Mouse (Mus musculus) hindbrain, embryonic 14.5 days (tissue): ENCODE data around the gene Ksr1. TPM values are rescaled to one million over a fixed set of nuclear protein-coding genes. Genes with fewer than 3 reads are reported as not detected.

Experiments
- ATAC-seq: fragments of 200-750 bp; cut with Nextera tagmentation; 2 replicates; pipeline ENCODE4 v1.8.0; 2017; ENCODE audit warnings: moderate number of reproducible peaks, mild to moderate bottlenecking, moderate TSS enrichment, moderate library complexity; ENCODE audit not compliant: low FRiP score
- DNase-seq: peaks from one replicate; pipeline ENCODE4 v3.0.0-alpha.2; 2015; ENCODE audit warnings: low spot score
- H3K27ac ChIP-seq: fragments of 300-500 bp; sonication (generic); 2 replicates; pipeline ENCODE4 v1.5.1; 2014; ENCODE audit warnings: mild to moderate bottlenecking, moderate library complexity
- H3K27me3 ChIP-seq: fragments of 300-500 bp; sonication (generic); 2 replicates; pipeline ENCODE4 v1.6.1; 2014; ENCODE audit warnings: mild to moderate bottlenecking, low read length, mixed read lengths; ENCODE audit not compliant: control insufficient read depth, insufficient read depth
- H3K36me3 ChIP-seq: fragments of 300-500 bp; sonication (generic); replicated peaks from 2 replicates; pipeline ENCODE4 v1.6.1; 2014; ENCODE audit not compliant: control insufficient read depth, insufficient read depth
- H3K4me1 ChIP-seq: fragments of 300-500 bp; sonication (generic); replicated peaks from 2 replicates; pipeline ENCODE4 v1.6.1; 2014; ENCODE audit warnings: antibody characterized with exemption, low read length, mixed read lengths; ENCODE audit not compliant: control insufficient read depth, insufficient read depth
- H3K4me2 ChIP-seq: fragments of 300-500 bp; sonication (generic); replicated peaks from 2 replicates; pipeline ENCODE4 v1.6.1; 2014; ENCODE audit warnings: mild to moderate bottlenecking, moderate library complexity
- H3K4me3 ChIP-seq: fragments of 300-500 bp; sonication (generic); replicated peaks from 2 replicates; pipeline ENCODE4 v1.5.1; 2014; ENCODE audit warnings: mild to moderate bottlenecking, low read length
- H3K9ac ChIP-seq: fragments of 300-500 bp; sonication (generic); 2 replicates; pipeline ENCODE4 v1.6.1; 2014
- H3K9me3 ChIP-seq: fragments of 300-500 bp; sonication (generic); 2 replicates; pipeline ENCODE4 v1.6.1; 2016; ENCODE audit warnings: low read length; ENCODE audit not compliant: control insufficient read depth
- WGBS: fragments of 180-500 bp; shearing (Covaris S2); extraction: QIAGEN DNeasy Blood & Tissue Kit; methylation state at CpG from one replicate; pipeline ENCODE4 v1.1.7; 2014; 5-methylcytosine and 5-hydroxymethylcytosine counted together
- polyA plus RNA-seq: library from polyadenylated mRNA; unstranded; fragments of >200 nt; fragmentation: Nextera tagmentation; extraction: Ambion mirVana; gene quantifications from 2 replicates; pipeline ENCODE4 v1.2.1, GENCODE M21; 2014

The Ksr1 gene
- polyA plus RNA-seq, 1 experiment from 2014 or later: 7.7 TPM

DNA sequence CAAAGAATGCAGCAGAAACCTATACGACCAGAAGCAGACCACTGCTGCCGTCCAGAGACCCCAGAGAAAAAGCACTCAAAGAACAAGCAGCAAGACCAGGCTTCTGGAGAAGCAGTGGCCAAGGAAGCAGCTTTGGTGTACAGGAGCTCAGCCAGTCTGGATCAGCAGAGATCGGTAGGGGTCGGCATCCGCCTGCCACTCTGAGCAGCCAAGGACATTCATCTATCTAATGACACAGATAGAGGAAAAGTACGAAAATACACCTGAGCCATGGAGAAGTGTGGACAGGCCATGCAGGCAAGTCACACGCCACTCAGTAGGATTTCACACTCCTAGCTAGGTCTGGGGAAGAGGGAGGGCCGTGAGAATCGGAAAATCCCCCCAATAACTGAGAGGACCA is 12.2 kb downstream of the Ksr1 start:
- Histone ChIP-seq H3K27ac (no peak overlapping the region), H3K9ac (no peak overlapping the region), H3K9me3 (no peaks in the 10 kb centered on the region), H3K4me2 (no peak overlapping the region), H3K36me3 (no peaks in the 10 kb centered on the region), H3K4me1 (0 out of 2 replicates have a peak, but pooled peaks cover 4% of the 10 kb centered on the region), H3K27me3 (no peaks in the 10 kb centered on the region), H3K4me3 (no peak overlapping the region)
- no peak for ATAC-seq
- WGBS: 87% methylated on average over 9 of the region's 9 CpGs
- no peak for DNase-seq

DNA sequence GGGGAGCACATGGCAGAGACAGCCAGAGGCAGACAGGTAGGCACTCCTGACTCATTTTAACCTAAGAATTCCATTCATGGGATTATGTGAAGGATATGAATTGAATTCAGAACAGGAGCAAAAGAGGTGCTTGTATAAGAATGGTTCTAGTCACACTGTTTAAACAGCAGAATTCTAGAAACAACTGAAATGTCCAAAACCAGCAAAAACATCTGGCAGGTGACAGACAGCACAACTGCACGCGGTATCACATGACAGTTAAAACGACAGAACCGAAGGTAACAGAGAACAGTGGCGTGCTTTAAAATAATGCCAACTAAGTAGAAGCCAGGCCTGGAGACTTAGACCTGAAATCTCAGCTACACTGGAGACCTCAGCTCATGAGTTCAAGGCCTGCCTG is 13.2 kb downstream of the Ksr1 start:
- DNase-seq (no peak), ATAC-seq (no peak)
- Histone ChIP-seq H3K4me2 (no peak overlapping the region), H3K9me3 (no peaks in the 10 kb centered on the region), H3K4me1 (0 out of 2 replicates have a peak, but pooled peaks cover 4% of the 10 kb centered on the region), H3K27ac (no peak overlapping the region), H3K9ac (no peak overlapping the region), H3K36me3 (no peaks in the 10 kb centered on the region), H3K27me3 (no peaks in the 10 kb centered on the region), H3K4me3 (no peak overlapping the region)
- WGBS: 92% methylated on average over 5 of the region's 5 CpGs

DNA sequence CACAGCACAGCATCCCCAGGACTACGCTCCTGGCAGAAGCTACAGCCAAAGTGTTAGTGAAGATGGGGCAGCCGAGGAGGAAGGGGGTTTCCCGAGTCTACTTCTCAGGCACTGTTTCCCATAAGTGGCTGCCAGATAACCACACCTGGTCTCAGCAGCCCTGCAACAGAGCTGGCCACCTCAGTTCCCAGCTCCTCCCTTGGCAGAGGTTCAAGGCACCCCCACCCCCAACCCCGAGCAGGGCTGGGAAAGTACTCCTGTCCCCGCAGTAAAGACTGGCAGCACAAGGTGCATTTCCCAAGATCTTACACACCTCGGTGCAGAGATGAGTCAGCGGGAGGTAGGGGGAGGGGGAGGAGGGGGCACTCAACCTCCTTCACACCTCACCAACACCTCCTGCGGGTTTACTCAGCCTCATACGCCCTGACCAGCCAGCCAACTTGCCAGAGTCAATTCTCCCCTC is 14.2 kb downstream of the Ksr1 start:
- H3K4me1 ChIP-seq: 0 out of 2 replicates have a peak, but pooled peaks cover 4% of the 10 kb centered on the region
- 82% methylated on average over 9 of the region's 9 CpGs for WGBS
- H3K27ac ChIP-seq: no peak overlapping the region; the same call in 1 of the 2 replicates
- no peak overlapping the region for H3K4me3 ChIP-seq
- no peaks in the 10 kb centered on the region for H3K27me3 ChIP-seq
- H3K36me3 ChIP-seq: no peaks in the 10 kb centered on the region
- no peak for DNase-seq
- H3K9ac ChIP-seq: no peak overlapping the region
- no peaks in the 10 kb centered on the region for H3K9me3 ChIP-seq
- no peak overlapping the region for H3K4me2 ChIP-seq
- ATAC-seq: no peak

DNA sequence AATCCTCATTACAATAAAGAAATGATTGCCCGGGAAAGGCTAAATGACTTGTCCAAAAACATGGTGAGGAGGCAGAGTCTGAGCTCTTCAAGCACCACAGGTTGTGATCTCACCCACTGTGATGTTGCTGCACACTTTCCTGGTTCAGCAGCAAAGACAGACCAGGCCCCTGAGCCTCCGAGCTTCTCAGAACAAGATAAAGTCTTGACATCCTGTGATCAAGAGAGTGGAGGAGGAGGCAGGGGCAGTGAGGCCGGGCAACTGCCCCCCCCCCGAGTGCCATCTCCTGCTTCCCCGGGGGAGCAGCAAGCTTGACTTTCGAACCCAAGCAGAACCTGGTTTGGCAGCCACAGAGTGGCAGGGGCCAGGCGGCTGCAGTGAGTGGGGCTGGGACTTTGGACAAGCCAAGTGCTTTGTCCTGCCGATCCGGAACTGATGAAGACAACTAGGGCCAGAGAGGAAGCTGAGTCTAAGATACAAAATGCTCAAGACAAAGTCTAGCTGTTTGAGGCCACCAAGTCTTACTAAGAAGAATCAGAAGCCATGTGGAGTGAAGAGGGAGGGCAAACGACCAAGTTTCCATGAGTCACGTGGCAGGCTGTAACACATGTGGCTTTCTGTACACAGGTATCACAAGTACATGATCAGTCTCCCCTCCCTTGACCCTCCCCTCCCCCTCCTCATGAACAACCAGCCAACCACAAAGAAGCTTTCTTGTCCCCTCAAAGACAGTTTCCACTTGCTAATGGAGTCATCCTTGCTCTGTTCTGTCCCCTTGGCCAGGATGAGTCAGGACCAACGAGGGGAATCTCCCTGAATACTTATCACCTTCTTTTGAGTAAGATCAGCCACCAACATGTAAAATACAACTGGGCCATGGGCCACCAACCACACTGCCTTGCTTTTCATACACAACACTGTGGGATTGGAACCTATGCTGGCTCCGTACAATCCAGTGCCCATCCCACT is 16.5 kb downstream of the Ksr1 start:
- Histone ChIP-seq H3K4me1 (no peaks in the 10 kb centered on the region), H3K4me2 (no peak overlapping the region), H3K4me3 (no peak overlapping the region), H3K27me3 (no peaks in the 10 kb centered on the region), H3K36me3 (no peaks in the 10 kb centered on the region), H3K9ac (no peak overlapping the region), H3K27ac (no peak overlapping the region), H3K9me3 (no peaks in the 10 kb centered on the region)
- 75% methylated on average over 13 of the region's 13 CpGs for WGBS
- ATAC-seq: no peak
- no peak for DNase-seq

DNA sequence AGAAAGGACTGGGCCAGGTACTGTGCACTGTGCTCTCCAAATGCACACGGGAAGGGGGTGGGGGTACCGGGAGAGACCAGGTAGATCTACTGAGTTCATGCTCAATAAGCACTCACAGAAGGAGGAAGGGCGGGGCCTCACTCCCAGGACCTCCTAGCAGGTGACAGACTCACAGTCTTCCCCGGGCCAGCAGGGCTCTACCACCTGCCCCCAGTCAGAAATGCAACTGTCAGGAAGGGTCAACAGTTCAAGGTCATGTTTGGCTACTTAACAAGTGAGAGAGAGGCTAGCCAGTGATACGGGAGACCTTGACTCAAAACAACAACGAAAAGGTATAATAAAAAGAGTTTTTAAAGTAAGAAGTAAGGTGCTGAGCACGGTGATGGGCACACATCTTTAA is 18.0 kb downstream of the Ksr1 start:
- no peaks in the 10 kb centered on the region for H3K4me1 ChIP-seq
- no peaks in the 10 kb centered on the region for H3K9me3 ChIP-seq
- H3K9ac ChIP-seq: no peak overlapping the region
- 94% methylated on average over 7 of the region's 7 CpGs for WGBS
- ATAC-seq (no peak), DNase-seq (no peak)
- H3K4me3 ChIP-seq: no peak overlapping the region
- H3K36me3 ChIP-seq: no peaks in the 10 kb centered on the region
- H3K27me3 ChIP-seq: no peaks in the 10 kb centered on the region
- H3K4me2 ChIP-seq: no peak overlapping the region
- no peak overlapping the region for H3K27ac ChIP-seq

DNA sequence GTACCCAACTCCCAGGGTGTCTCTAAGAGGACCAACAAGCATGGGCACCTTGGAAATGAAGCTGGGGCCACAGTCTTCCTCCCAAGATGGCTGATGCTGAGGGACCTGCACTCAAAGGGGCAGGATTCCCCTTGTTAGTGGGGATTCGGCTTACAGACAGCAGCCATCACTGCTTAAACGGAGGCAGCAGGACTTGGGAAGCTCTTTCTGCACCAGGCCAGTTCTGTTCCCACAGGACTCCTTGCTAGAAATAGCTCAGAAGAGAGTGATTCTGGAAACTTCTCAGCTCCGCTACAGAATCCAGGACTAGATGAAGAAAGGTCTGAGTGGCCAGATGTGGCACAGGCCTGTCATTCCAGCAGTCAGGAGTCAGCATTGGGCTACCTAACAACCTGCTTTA is 19.2 kb downstream of the Ksr1 start:
- no peak for ATAC-seq
- no peaks in the 10 kb centered on the region for H3K27me3 ChIP-seq
- H3K9ac ChIP-seq: no peak overlapping the region

DNA sequence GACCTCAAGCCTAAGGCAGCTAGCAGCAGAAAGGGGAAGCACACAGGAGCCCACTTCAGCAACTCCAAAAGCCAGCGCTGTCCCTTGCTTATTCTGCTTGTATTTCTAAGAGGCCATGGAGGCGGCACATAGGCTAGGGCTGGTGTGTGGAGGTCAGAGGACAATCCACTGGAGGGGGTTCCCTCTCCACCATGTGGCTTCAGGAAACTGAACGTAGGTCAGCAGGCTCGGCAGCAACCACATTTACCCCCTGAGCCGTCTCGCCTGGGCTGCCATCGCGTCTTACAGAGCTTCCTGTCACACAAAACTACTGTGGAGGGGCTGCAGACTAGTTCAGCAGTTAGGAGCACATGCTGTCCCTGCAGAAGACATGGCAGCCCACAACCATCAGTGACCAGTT is 20.4 kb downstream of the Ksr1 start:
- Histone ChIP-seq H3K9ac (no peak overlapping the region), H3K36me3 (no peaks in the 10 kb centered on the region), H3K27me3 (no peaks in the 10 kb centered on the region), H3K4me1 (no peaks in the 10 kb centered on the region), H3K4me2 (no peak overlapping the region), H3K9me3 (no peaks in the 10 kb centered on the region), H3K27ac (no peak overlapping the region), H3K4me3 (no peak overlapping the region)
- DNase-seq (no peak), ATAC-seq (no peak)
- 88% methylated on average over 8 of the region's 8 CpGs for WGBS

More for the DNA sequence above, 19.2 kb downstream of the Ksr1 start:
- Histone ChIP-seq H3K4me1 (no peaks in the 10 kb centered on the region), H3K9me3 (no peaks in the 10 kb centered on the region), H3K4me3 (no peak overlapping the region), H3K36me3 (no peaks in the 10 kb centered on the region), H3K27ac (no peak overlapping the region), H3K4me2 (no peak overlapping the region)
- no peak for DNase-seq
- 93% methylated on average over 3 of the region's 3 CpGs for WGBS

DNA sequence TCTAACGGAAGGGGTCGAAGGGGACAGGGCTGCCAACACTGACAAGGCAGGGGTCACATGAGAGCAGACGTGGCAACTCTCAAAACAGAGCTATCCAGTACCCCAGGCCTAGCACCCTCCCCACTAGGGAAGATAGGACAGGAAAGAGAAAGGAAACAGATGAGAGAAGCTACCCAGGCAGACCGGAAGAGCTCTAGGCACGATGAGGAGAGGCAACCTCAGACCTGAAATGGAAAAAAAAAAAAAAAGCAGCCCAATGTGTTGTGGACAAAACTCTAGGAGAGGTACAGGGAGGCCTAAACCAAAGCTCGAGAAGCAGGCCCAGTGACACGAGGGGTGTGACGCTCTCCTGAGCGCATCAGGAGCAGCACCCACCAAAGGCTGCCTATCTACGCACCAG is 23.7 kb downstream of the Ksr1 start:
- no peak overlapping the region for H3K4me3 ChIP-seq
- WGBS: 88% methylated on average over 10 of the region's 10 CpGs
- H3K36me3 ChIP-seq: no peaks in the 10 kb centered on the region
- H3K27ac ChIP-seq: no peak overlapping the region
- H3K4me2 ChIP-seq: no peak overlapping the region
- H3K9me3 ChIP-seq: no peaks in the 10 kb centered on the region
- H3K9ac ChIP-seq: no peak overlapping the region
- no peak for DNase-seq
- no peak for ATAC-seq
- no peaks in the 10 kb centered on the region for H3K27me3 ChIP-seq
- H3K4me1 ChIP-seq: no peaks in the 10 kb centered on the region

DNA sequence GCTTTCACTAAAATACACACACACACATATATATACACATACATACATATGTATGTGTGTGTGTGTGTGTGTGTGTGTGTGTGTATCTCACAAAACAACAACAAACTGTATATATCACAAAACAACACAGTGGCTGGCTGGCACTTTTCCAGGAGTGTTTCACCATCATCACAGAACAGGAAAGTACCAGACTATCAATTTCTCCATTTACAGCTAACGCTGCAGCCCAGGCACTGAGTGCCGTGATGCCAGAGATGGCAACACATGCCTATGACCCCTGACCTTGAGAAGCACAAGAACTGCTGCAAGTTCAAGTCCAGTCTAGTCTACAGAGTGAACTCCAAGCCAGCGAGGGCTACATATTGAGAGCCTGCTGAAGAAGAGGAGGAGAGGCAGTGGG is 26.1 kb downstream of the Ksr1 start:
- WGBS: 81% methylated on average over 3 of the region's 3 CpGs
- Histone ChIP-seq H3K4me3 (no peak overlapping the region), H3K4me2 (no peak overlapping the region), H3K4me1 (peaks cover 21% of the 10 kb centered on the region), H3K9ac (no peak overlapping the region), H3K27me3 (no peaks in the 10 kb centered on the region), H3K36me3 (no peaks in the 10 kb centered on the region), H3K9me3 (no peaks in the 10 kb centered on the region), H3K27ac (no peak overlapping the region)
- no peak for ATAC-seq
- DNase-seq: no peak
